Mouse (Mus musculus): ENCODE results near the gene Dmgdh. TPM values are rescaled to one million over a fixed set of nuclear protein-coding genes. Genes with fewer than 3 reads are reported as not detected.

Dmgdh gene
- total RNA-seq (2022) = not detected

- DNase-seq (ENCODE audit: low spot score) = no peak
Measured at GRCm38 (mm10) chr13:93674131-93674561, at the start of gene Dmgdh, which contains the start of gene Bhmt2. TSS of gene Dmgdh (plus strand) at chr13:93674433. TSS of gene Bhmt2 (minus strand) at chr13:93674302.

GRCm38 (mm10) chr13:93628861-93629260 is 45.4 kb upstream of the Dmgdh start:
- no peak for DNase-seq (ENCODE audit: low spot score)

- DNase-seq (ENCODE audit: low spot score) = no peak
Measured at GRCm38 (mm10) chr13:93630941-93631705, 43.1 kb upstream of the Dmgdh start.

GRCm38 (mm10) chr13:93632927-93633326 is 41.3 kb upstream of the Dmgdh start:
- no peak for DNase-seq (ENCODE audit: low spot score)

GRCm38 (mm10) chr13:93636561-93636960 is 37.7 kb upstream of the Dmgdh start:
- DNase-seq (ENCODE audit: low spot score) = no peak

GRCm38 (mm10) chr13:93637282-93638245 is 36.7 kb upstream of the Dmgdh start, which contains the start of gene Bhmt:
TSS of gene Bhmt (minus strand) at chr13:93637961.
- no peak for DNase-seq (ENCODE audit: low spot score)

GRCm38 (mm10) chr13:93639636-93640035 is 34.6 kb upstream of the Dmgdh start:
- peak; percentile 4 for DNase-seq (ENCODE audit: low spot score)

GRCm38 (mm10) chr13:93648387-93649130 is 25.7 kb upstream of the Dmgdh start:
- DNase-seq (ENCODE audit: low spot score) = no peak

- no peak for DNase-seq (ENCODE audit: low spot score)
Measured at GRCm38 (mm10) chr13:93653382-93653781, 20.9 kb upstream of the Dmgdh start.

GRCm38 (mm10) chr13:93657941-93658340 is 16.3 kb upstream of the Dmgdh start:
- DNase-seq (ENCODE audit: low spot score) = no peak

GRCm38 (mm10) chr13:93667586-93667985 is 6.6 kb upstream of the Dmgdh start:
- no peak for DNase-seq (ENCODE audit: low spot score)

GRCm38 (mm10) chr13:93672371-93672770 is 1.9 kb upstream of the Dmgdh start:
- no peak for DNase-seq (ENCODE audit: low spot score)

- no peak for DNase-seq (ENCODE audit: low spot score)
Measured at GRCm38 (mm10) chr13:93673296-93673695, 937 bp upstream of the Dmgdh start.

- no peak for DNase-seq (ENCODE audit: low spot score)
Measured at GRCm38 (mm10) chr13:93676864-93677263, 2.6 kb downstream of the Dmgdh start.

- no peak for DNase-seq (ENCODE audit: low spot score)
Measured at GRCm38 (mm10) chr13:93683336-93683735, 9.1 kb downstream of the Dmgdh start.

GRCm38 (mm10) chr13:93685226-93685625 is 11.0 kb downstream of the Dmgdh start:
- DNase-seq (ENCODE audit: low spot score) = no peak

- DNase-seq (ENCODE audit: low spot score) = no peak
Measured at GRCm38 (mm10) chr13:93687321-93687720, 13.1 kb downstream of the Dmgdh start.

GRCm38 (mm10) chr13:93689566-93689965 is 15.3 kb downstream of the Dmgdh start:
- no peak for DNase-seq (ENCODE audit: low spot score)

GRCm38 (mm10) chr13:93690821-93691220 is 16.6 kb downstream of the Dmgdh start:
- DNase-seq (ENCODE audit: low spot score) = no peak

- DNase-seq (ENCODE audit: low spot score) = no peak
Measured at GRCm38 (mm10) chr13:93698866-93699265, 24.6 kb downstream of the Dmgdh start.

- DNase-seq (ENCODE audit: low spot score) = no peak
Measured at GRCm38 (mm10) chr13:93705697-93706096, 31.5 kb downstream of the Dmgdh start.

- no peak for DNase-seq (ENCODE audit: low spot score)
Measured at GRCm38 (mm10) chr13:93707271-93707670, 33.0 kb downstream of the Dmgdh start.

Measured in heart, adult 8-10 months (tissue).